Mouse (Mus musculus): ENCODE results near the gene Tsg101. TPM values are rescaled to one million over a fixed set of nuclear protein-coding genes. Genes with fewer than 3 reads are reported as not detected.
A peak's percentile ranks its signal among the peaks of the same experiment; 100 is the strongest.

The Tsg101 gene
- polyA plus RNA-seq, 1 experiment = 112 TPM

GRCm38 (mm10) chr7:46852666-46853065 is 67.1 kb downstream of the Tsg101 start:
- Histone ChIP-seq H3K27ac (ENCODE audit: insufficient read depth, low read depth, low read length) (no peak overlapping the region), H3K4me3 (ENCODE audit: insufficient read depth, low read length) (no peak overlapping the region), H3K4me1 (ENCODE audit: control insufficient read depth, insufficient read depth, low read length) (peaks cover 5% of the 10 kb centered on the region)
- TF ChIP-seq CTCF (IDR thresholded peaks at IDR 0.05; ENCODE audit: low read depth, low read length) = no peak
- no peak for TF ChIP-seq POLR2A (IDR thresholded peaks at IDR 0.05; ENCODE audit: borderline replicate concordance, low read depth, low read length)

- H3K4me3 ChIP-seq (ENCODE audit: insufficient read depth, low read length) = no peak overlapping the region
- H3K4me1 ChIP-seq (ENCODE audit: control insufficient read depth, insufficient read depth, low read length) = peaks cover 2% of the 10 kb centered on the region
- H3K27ac ChIP-seq (ENCODE audit: insufficient read depth, low read depth, low read length) = no peak overlapping the region
- TF ChIP-seq CTCF (IDR thresholded peaks at IDR 0.05; ENCODE audit: low read depth, low read length) (peak; percentile 41; the same call in 1 of the 2 replicates), POLR2A (IDR thresholded peaks at IDR 0.05; ENCODE audit: borderline replicate concordance, low read depth, low read length) (no peak)
Observed at GRCm38 (mm10) chr7:46851026-46851425, 68.7 kb downstream of the Tsg101 start.

- no peak overlapping the region for H3K27ac ChIP-seq (ENCODE audit: insufficient read depth, low read depth, low read length)
- no peak for TF ChIP-seq POLR2A (IDR thresholded peaks at IDR 0.05; ENCODE audit: borderline replicate concordance, low read depth, low read length)
- no peak for TF ChIP-seq CTCF (IDR thresholded peaks at IDR 0.05; ENCODE audit: low read depth, low read length)
- no peak overlapping the region for H3K4me3 ChIP-seq (ENCODE audit: insufficient read depth, low read length)
- H3K4me1 ChIP-seq (ENCODE audit: control insufficient read depth, insufficient read depth, low read length) = peaks cover 7% of the 10 kb centered on the region
Observed at GRCm38 (mm10) chr7:46849287-46849686, 70.5 kb downstream of the Tsg101 start.

- peak overlapping the region; percentile 74 for H3K27ac ChIP-seq (ENCODE audit: insufficient read depth, low read depth, low read length)
- peak overlapping the region; percentile 82 for H3K4me3 ChIP-seq (ENCODE audit: insufficient read depth, low read length)
- TF ChIP-seq CTCF (IDR thresholded peaks at IDR 0.05; ENCODE audit: low read depth, low read length) (no peak), POLR2A (IDR thresholded peaks at IDR 0.05; ENCODE audit: borderline replicate concordance, low read depth, low read length) (no peak)
- H3K4me1 ChIP-seq (ENCODE audit: control insufficient read depth, insufficient read depth, low read length) = peaks cover 11% of the 10 kb centered on the region
Observed at GRCm38 (mm10) chr7:46846486-46847244, 73.1 kb downstream of the Tsg101 start.

GRCm38 (mm10) chr7:46845978-46846485 is 73.7 kb downstream of the Tsg101 start:
- Histone ChIP-seq H3K4me3 (ENCODE audit: insufficient read depth, low read length) (peak overlapping the region; percentile 82), H3K4me1 (ENCODE audit: control insufficient read depth, insufficient read depth, low read length) (peaks cover 11% of the 10 kb centered on the region), H3K27ac (ENCODE audit: insufficient read depth, low read depth, low read length) (peak overlapping the region; percentile 74)
- TF ChIP-seq POLR2A (IDR thresholded peaks at IDR 0.05; ENCODE audit: borderline replicate concordance, low read depth, low read length) (no peak), CTCF (IDR thresholded peaks at IDR 0.05; ENCODE audit: low read depth, low read length) (no peak)

GRCm38 (mm10) chr7:46845211-46845977 is 74.4 kb downstream of the Tsg101 start:
- peaks cover 16% of the 10 kb centered on the region for H3K4me1 ChIP-seq (ENCODE audit: control insufficient read depth, insufficient read depth, low read length)
- H3K4me3 ChIP-seq (ENCODE audit: insufficient read depth, low read length) = peak overlapping the region; percentile 82
- H3K27ac ChIP-seq (ENCODE audit: insufficient read depth, low read depth, low read length) = peak overlapping the region; percentile 74
- TF ChIP-seq CTCF (IDR thresholded peaks at IDR 0.05; ENCODE audit: low read depth, low read length) (no peak), POLR2A (IDR thresholded peaks at IDR 0.05; ENCODE audit: borderline replicate concordance, low read depth, low read length) (peak; percentile 92; the same call in 1 of the 2 replicates)

GRCm38 (mm10) chr7:46843576-46843975 is 76.2 kb downstream of the Tsg101 start:
- Histone ChIP-seq H3K4me1 (ENCODE audit: control insufficient read depth, insufficient read depth, low read length) (peaks cover 33% of the 10 kb centered on the region), H3K27ac (ENCODE audit: insufficient read depth, low read depth, low read length) (no peak overlapping the region), H3K4me3 (ENCODE audit: insufficient read depth, low read length) (no peak overlapping the region)
- TF ChIP-seq CTCF (IDR thresholded peaks at IDR 0.05; ENCODE audit: low read depth, low read length) (no peak), POLR2A (IDR thresholded peaks at IDR 0.05; ENCODE audit: borderline replicate concordance, low read depth, low read length) (no peak)

- Histone ChIP-seq H3K4me3 (ENCODE audit: insufficient read depth, low read length) (no peak overlapping the region), H3K4me1 (ENCODE audit: control insufficient read depth, insufficient read depth, low read length) (peaks cover 42% of the 10 kb centered on the region), H3K27ac (ENCODE audit: insufficient read depth, low read depth, low read length) (no peak overlapping the region)
- TF ChIP-seq CTCF (IDR thresholded peaks at IDR 0.05; ENCODE audit: low read depth, low read length) (no peak), POLR2A (IDR thresholded peaks at IDR 0.05; ENCODE audit: borderline replicate concordance, low read depth, low read length) (no peak)
Observed at GRCm38 (mm10) chr7:46842278-46842677, 77.5 kb downstream of the Tsg101 start.

GRCm38 (mm10) chr7:46840787-46841525 is 78.8 kb downstream of the Tsg101 start, which contains the start of gene Ldha:
Gene Ldha, plus strand, starts transcription at chr7:46841475.
- Histone ChIP-seq H3K27ac (ENCODE audit: insufficient read depth, low read depth, low read length) (no peak within 1 kb of the TSS), H3K4me3 (ENCODE audit: insufficient read depth, low read length) (no peak within 1 kb of the TSS), H3K4me1 (ENCODE audit: control insufficient read depth, insufficient read depth, low read length) (peaks cover 45% of the 10 kb centered on the region)
- TF ChIP-seq POLR2A (IDR thresholded peaks at IDR 0.05; ENCODE audit: borderline replicate concordance, low read depth, low read length) = no peak
- TF ChIP-seq CTCF (IDR thresholded peaks at IDR 0.05; ENCODE audit: low read depth, low read length) = no peak

All from bone marrow macrophage, adult 2 months (primary cell).